Mouse (Mus musculus) bone marrow, adult 2 months (tissue): Measurements from ENCODE around the gene Rgs9. TPM values are rescaled to one million over a fixed set of nuclear protein-coding genes. Genes with fewer than 3 reads are reported as not detected.
"Not testable (repeated sequence)": the region's sequence is repeated elsewhere in the genome, so short reads cannot be mapped to it uniquely, and the experiment has no call there.

ENCODE experiments used
- H3K27ac ChIP-seq: fragments of 200-500 bp; 2 replicates; pipeline ENCODE4 v1.5.1; 2012; ENCODE audit warnings: low read depth, mild to moderate bottlenecking, control low read depth, inconsistent platforms, low read length; ENCODE audit not compliant: control insufficient read depth, poor library complexity, insufficient read depth
- H3K4me1 ChIP-seq: fragments of 200-500 bp; 2 replicates; pipeline ENCODE4 v1.6.1; 2011; ENCODE audit warnings: low read length; ENCODE audit not compliant: control insufficient read depth, insufficient read depth
- H3K4me3 ChIP-seq: fragments of 200-500 bp; replicated peaks from 2 replicates; pipeline ENCODE3; 2011; ENCODE audit warnings: mild to moderate bottlenecking, low read depth, low read length, control low read depth; ENCODE audit not compliant: control insufficient read depth
- CTCF ChIP-seq: fragments of 200-500 bp; IDR thresholded peaks from 2 replicates; pipeline ENCODE4 v1.5.1; 2011; ENCODE audit warnings: low read length, control low read depth; ENCODE audit not compliant: control insufficient read depth, insufficient read depth
- POLR2A ChIP-seq: fragments of 200-500 bp; IDR thresholded peaks from 2 replicates; pipeline ENCODE4 v1.6.1; 2011; ENCODE audit warnings: low read depth, mild to moderate bottlenecking, control low read depth, low read length, borderline replicate concordance; ENCODE audit not compliant: control insufficient read depth
- WGBS: fragments of 180-500 bp; shearing (Covaris S2); methylation state at CpG from one replicate; pipeline ENCODE4 v1.1.7; 2018; 5-methylcytosine and 5-hydroxymethylcytosine counted together
- polyA plus RNA-seq: library from polyadenylated mRNA; stranded (reverse); fragments of >200 nt; gene quantifications from 2 replicates; pipeline ENCODE4 v1.2.4, GENCODE M21; 2011; ENCODE audit warnings: low replicate concordance; ENCODE audit not compliant: missing spikeins, insufficient read depth, insufficient read length

Rgs9 gene
- 0.57 TPM in 1 of 2 replicates, not detected in the other for polyA plus RNA-seq

DNA sequence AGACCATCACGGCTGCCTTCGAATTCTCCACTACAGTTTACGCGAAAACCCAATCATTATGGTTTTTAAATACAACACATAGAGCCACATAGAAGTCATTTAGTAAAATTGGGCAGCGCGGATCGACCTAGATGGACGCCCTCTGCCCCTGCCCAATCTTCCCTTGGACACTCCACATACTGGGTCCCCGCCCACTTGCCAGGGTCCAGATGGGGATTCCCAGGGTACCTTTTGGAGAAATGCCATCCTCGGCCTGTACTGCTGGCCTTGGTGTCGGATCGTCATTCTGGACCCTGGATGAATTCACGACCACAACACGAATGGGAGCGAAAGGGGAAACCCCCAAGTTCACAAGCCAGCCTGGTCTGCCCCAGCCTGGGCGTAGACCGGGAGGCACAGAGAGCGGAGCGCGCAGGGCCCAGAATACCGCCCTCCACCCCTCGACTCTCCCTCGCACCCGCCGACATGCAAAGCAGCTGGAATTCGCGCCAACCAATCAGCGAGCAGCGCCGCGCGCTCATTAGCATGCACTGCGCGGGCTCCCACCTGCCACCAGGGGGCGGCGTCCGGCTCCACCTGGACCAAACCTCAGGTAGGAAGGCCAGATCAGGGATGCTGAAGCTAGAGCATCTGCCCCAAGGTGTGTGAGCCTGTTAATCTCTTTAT lies at the start of gene Rgs9:
Gene Rgs9, minus strand, starts transcription at position 420 of the 666 bp plus-strand sequence.
- 12% methylated on average over 37 of the region's 37 CpGs for WGBS
- Histone ChIP-seq H3K4me3 (peak within 1 kb of the TSS; percentile 4), H3K27ac (no peak within 1 kb of the TSS), H3K4me1 (no peaks in the 10 kb centered on the region; the same call in 1 of the 2 replicates)
- TF ChIP-seq POLR2A = no peak; the same call in 1 of the 2 replicates
- peak; percentile 71; the same call in 1 of the 2 replicates for TF ChIP-seq CTCF

DNA sequence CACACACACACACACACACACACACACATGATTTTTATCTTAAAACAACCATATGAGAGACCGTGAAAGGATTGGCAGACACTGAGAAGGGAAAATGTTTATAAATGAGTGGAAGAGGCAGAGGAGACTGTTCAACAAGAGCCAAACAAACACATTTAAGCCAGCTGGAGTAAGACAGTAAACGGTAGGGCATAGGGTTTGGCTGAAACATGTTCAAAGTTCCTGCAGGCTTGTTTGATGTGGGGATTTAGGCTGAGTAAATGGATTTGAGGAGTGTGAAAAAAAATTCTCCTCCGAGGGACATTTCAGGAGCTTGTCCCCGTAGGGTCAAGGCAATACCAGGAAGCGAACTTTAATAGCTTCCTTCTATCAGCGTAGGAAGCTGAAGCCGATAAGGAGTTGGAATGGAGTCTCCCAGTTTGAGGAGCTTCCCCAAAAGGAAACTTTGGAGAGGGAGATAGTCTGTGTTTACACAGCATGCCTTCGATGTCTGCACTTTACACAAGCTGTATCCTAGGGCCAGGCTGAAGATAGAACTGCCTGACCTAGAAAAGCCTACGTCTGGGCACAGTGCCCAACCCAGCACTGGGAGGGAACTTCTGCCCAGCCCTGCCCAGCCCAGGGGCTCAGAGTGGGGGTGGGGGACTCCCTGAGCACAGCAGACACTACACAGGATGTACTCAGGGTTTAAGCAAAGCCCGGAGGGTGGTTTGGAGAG lies 49.5 kb upstream of the Rgs9 start:
- Histone ChIP-seq H3K4me1 (no peaks in the 10 kb centered on the region; the same call in none of the 2 replicates), H3K27ac (0 out of 2 replicates have a peak overlapping the region, but pooled peaks have one; percentile 17), H3K4me3 (no peak overlapping the region)
- no peak for TF ChIP-seq CTCF
- no peak for TF ChIP-seq POLR2A
- WGBS = 11% methylated on average over 10 of the region's 10 CpGs

DNA sequence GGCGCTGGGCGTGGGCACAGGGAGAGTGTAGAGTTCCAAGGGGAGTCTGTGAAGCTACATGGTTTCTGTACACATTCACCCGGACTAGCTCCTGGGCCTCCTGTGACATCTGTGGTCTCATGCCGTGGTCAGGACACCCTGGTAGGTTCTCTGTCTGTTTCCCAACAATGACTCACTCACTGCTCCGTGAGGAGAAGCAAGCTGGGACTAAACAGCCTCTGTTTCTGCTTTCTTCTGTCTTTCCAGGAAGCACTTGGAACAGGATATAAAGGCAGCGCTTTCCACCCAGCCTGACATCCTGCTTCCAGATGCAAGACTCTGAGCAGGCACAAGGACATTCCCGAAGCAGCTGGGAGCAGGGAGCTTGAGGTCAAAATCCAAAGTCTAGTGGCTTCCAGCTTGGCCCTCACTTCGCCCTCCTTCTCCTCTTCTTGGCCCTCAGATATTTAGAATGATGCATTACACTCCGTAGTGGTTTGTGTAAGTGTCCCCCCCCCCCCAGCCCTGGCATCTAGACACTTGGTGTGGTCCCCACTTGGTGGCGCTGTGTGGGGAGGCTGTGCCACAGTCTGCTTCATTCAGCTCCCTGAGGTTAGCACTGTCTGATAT lies 46.2 kb upstream of the Rgs9 start:
- 32% methylated on average over 10 of the region's 10 CpGs for WGBS
- Histone ChIP-seq H3K27ac (no peak overlapping the region), H3K4me3 (no peak overlapping the region), H3K4me1 (no peaks in the 10 kb centered on the region; the same call in none of the 2 replicates)
- TF ChIP-seq CTCF = peak; percentile 37; the same call in 1 of the 2 replicates
- TF ChIP-seq POLR2A = no peak

DNA sequence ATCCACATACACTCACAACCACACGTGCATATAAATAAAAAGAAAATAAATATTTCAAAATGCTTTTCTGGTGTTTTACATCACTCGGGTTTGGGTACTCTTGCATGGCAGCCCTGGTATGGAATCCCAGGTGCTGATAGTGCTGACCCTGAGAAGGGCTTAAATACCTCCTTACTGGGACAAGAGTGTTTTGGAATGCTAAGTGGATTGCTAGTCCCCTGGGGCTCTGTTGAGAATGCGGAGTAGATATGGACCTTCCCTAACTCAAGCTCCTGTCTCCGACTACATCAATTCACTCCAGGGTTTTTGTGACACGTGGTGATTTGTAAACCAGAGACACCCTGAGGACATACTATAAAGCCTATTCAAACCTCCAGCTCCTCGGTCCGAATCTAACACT lies 45.6 kb upstream of the Rgs9 start:
- TF ChIP-seq POLR2A (no peak), CTCF (no peak)
- WGBS = 77% methylated on average over 7 of the region's 7 CpGs
- Histone ChIP-seq H3K4me1 (no peaks in the 10 kb centered on the region; the same call in none of the 2 replicates), H3K4me3 (no peak overlapping the region), H3K27ac (no peak overlapping the region)

DNA sequence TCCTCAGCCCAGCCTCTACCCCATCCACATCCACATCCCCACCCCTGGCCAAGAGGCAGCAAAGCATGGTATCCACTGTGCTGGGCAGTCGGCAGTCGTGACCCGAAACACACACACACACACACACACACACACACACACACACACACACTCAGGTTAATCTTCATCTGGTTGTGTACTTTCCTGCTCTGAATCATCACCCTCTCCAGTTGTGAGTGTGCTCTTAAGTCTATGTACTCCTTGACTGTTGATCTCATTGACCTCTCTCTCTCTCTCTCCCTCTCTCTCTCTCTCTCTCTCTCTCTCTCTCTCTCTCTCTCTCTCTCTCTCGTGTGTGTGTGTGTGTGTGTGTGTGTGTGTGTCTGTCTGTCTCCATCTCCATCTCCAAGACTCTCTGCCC lies 44.7 kb upstream of the Rgs9 start:
- 76% methylated on average over 4 of the region's 4 CpGs for WGBS
- not testable (repeated sequence) for H3K4me1 ChIP-seq, H3K4me3 ChIP-seq, H3K27ac ChIP-seq

DNA sequence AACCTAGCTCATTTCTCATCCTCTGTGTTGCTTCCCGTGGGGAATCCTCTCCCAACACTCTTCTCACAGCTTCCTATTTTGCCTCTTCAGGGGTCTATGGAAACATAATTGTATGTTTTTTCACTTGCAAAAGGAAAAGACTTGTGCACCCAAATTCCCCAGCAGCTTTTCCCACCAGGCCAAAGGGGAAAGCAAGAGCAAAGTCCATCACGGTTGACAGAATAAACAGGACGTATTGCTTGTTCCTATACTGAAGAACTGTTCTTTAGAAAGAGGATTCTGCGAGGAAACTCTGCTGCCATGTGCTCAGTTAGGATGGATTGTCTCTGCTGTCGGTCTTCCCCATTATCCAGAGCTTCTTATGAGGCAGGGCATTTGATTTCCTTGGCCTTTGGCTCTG lies 42.6 kb upstream of the Rgs9 start:
- no peak overlapping the region for H3K4me3 ChIP-seq
- H3K4me1 ChIP-seq = no peaks in the 10 kb centered on the region
- no peak overlapping the region for H3K27ac ChIP-seq
- no peak for TF ChIP-seq CTCF
- no peak for TF ChIP-seq POLR2A
- WGBS = 72% methylated on average over 5 of the region's 5 CpGs

DNA sequence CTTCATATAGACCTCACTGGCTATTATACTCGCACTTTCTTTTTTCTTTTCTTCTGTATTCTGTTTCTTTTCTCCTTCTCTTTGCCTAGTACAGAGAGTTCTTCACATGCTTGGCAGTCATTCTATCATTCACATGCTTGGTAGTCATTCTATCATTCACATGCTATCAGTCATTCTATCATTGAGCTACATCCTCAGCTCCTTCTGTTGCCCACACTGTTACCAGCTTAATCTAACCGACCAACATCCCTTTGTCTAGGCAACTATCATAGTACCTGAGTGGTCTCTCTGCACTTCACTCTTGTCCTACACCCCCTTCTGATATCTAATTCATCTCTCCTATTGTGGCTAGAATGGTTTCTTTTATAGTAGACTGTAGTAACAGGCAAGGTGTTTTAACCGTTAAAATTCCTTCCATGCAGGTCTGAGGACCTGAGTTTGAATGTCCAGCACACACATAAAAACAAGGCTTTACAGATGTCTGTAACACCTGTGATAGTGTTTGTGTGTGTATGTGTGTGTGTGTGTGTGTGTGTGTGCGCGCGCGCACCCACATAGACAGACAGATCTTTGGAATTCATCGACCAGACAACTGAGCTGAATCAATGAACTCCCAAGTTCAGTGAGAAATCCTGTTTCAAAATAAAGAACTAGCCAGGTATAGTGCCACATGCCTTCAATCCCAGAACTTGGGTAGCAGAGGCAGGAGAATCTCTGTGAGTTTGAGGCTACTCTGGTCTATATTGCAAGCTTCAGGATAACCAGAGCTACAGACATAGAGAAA lies 41.4 kb upstream of the Rgs9 start:
- 88% methylated on average over 8 of the region's 8 CpGs for WGBS
- TF ChIP-seq CTCF (no peak), POLR2A (no peak)
- no peaks in the 10 kb centered on the region for H3K4me1 ChIP-seq
- H3K27ac ChIP-seq = no peak overlapping the region
- no peak overlapping the region for H3K4me3 ChIP-seq
